Mouse (Mus musculus): ENCODE measurements around the gene Olfr857.
"Not testable (repeated sequence)": the region's sequence is repeated elsewhere in the genome, so short reads cannot be mapped to it uniquely, and the experiment has no call there.

Gene Olfr857

GRCm38 (mm10) chr9:19709133-19709532 is at the start of gene Olfr857:
Olfr857 (plus strand) TSS chr9:19709433.
- no peak for DNase-seq

DNA sequence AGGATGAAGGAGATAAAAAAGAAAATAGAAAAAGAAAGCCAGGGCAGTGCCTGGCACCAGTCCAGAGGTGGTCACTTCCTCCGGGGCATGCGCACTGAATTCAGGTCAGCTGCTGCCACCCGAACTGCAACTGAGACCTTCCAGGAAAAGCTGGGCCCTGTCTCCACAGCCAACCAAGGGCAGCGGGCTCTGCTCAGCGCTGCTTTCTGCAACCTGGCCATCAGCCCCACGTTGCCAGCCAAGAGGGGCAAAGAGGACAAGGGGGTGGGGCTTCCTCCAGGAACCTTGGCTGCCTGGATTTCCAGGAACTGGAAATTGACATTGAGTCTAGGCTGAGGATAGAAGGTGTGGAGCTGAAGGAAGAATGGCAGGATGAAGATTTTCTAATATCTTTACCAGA is 19.0 kb upstream of the Olfr857 start:
- no peak for DNase-seq

GRCm38 (mm10) chr9:19691426-19691825 is 17.8 kb upstream of the Olfr857 start:
- no peak for DNase-seq

DNA sequence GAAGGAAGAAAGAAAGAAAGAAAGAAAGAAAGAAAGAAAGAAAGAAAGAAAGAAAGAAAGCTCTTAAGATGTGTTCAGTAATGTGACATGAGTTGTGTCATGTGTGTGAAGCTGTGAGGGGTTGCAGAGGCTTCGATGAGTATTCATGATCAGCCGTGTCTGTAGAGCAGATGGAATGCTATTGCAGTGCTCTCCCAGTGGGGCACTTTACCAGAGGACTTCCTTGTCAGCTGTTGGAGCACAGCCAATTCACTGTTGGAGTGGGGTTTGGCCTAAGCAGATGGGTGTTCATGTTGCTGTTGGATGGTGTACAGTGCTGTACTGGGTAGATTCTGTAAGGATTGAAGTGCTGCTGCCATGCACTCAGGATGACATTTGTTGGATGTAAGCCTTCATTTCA is 16.8 kb upstream of the Olfr857 start:
- no peak for DNase-seq

GRCm38 (mm10) chr9:19694285-19694684 is 14.9 kb upstream of the Olfr857 start:
- DNase-seq, result not testable (repeated sequence)

GRCm38 (mm10) chr9:19694898-19695379 is 14.3 kb upstream of the Olfr857 start:
- DNase-seq, result not testable (repeated sequence)

DNA sequence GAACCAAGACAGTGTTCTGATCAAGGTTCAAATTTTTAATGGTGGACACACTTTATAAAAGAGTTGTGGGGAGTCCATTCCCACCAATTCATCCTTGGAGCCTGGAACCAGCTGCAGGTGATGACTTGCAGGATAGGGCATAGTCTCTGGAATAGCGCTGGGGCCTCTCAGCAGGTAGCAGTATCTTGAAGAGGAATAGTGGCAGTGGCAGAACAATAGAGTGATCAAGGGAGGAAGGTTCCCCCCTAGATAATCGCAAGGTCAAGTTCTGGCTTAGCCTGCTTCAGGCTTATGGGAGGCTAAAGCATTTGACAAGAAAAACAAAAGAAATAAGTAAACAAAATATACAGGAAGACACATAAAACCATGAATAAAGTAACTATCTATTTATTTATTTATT is 4.7 kb upstream of the Olfr857 start:
- DNase-seq, result not testable (repeated sequence)

All from kidney, adult 18-20 months (tissue).